Mouse (Mus musculus): ENCODE measurements around the gene Actrt2. TPM values are rescaled to one million over a fixed set of nuclear protein-coding genes. Genes with fewer than 3 reads are reported as not detected.

Actrt2 gene
- polyA plus RNA-seq, 1 experiment from 2014 or later: not detected

- H3K4me2 ChIP-seq (replicated peaks; ENCODE audit: low read depth, low read length): no peak overlapping the region
- 89% methylated on average over 7 of the region's 7 CpGs for WGBS
Measured at GRCm38 (mm10) chr4:154702931-154703330, 35.3 kb upstream of the Actrt2 start.

DNA sequence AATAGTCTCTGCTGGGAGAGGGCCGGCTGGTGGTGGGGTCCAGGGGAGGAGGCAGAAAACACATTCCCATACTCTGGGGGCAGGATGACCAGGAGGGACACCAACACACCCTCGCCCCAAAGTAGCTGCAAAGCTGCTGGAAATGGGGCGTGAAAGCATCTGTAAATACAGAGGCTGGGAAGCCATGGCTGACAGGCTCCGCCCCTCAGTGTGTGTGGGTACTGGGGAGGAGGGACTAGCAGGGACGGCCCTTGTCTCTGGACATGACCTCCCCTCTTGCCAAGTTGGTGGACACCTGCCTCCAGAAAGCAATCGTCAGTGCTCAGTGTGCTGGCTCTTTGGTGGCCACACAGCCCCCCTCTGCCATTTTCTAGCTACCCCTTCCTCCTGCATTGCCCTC lies 34.5 kb upstream of the Actrt2 start:
- peaks cover 7% of the 10 kb centered on the region for H3K4me1 ChIP-seq (ENCODE audit: insufficient read depth, low read length)
- no peaks in the 10 kb centered on the region for H3K36me3 ChIP-seq (ENCODE audit: insufficient read depth, low read length)
- H3K4me3 ChIP-seq (ENCODE audit: low read length): no peak overlapping the region
- peaks cover 6% of the 10 kb centered on the region; the same call in 1 of the 2 replicates for H3K27me3 ChIP-seq (ENCODE audit: insufficient read depth, low read length)
- WGBS: 45% methylated on average over 6 of the region's 6 CpGs
- no peak overlapping the region for H3K4me2 ChIP-seq (replicated peaks; ENCODE audit: low read depth, low read length)
- no peak overlapping the region for H3K27ac ChIP-seq (ENCODE audit: low read length)
- H3K9me3 ChIP-seq (ENCODE audit: low read length): no peaks in the 10 kb centered on the region
- no peak for ATAC-seq (ENCODE audit: low FRiP score, low TSS enrichment)
- no peak overlapping the region for H3K9ac ChIP-seq (replicated peaks; ENCODE audit: low read length)

More at GRCm38 (mm10) chr4:154702931-154703330, 35.3 kb upstream of the Actrt2 start:
- ATAC-seq (ENCODE audit: low FRiP score, low TSS enrichment): no peak
- peaks cover 7% of the 10 kb centered on the region for H3K4me1 ChIP-seq (ENCODE audit: insufficient read depth, low read length)
- no peak overlapping the region for H3K4me3 ChIP-seq (ENCODE audit: low read length)
- H3K36me3 ChIP-seq (ENCODE audit: insufficient read depth, low read length): no peaks in the 10 kb centered on the region
- H3K27ac ChIP-seq (ENCODE audit: low read length): no peak overlapping the region
- H3K9me3 ChIP-seq (ENCODE audit: low read length): no peaks in the 10 kb centered on the region
- H3K9ac ChIP-seq (replicated peaks; ENCODE audit: low read length): no peak overlapping the region
- peaks cover 6% of the 10 kb centered on the region; the same call in 1 of the 2 replicates for H3K27me3 ChIP-seq (ENCODE audit: insufficient read depth, low read length)

DNA sequence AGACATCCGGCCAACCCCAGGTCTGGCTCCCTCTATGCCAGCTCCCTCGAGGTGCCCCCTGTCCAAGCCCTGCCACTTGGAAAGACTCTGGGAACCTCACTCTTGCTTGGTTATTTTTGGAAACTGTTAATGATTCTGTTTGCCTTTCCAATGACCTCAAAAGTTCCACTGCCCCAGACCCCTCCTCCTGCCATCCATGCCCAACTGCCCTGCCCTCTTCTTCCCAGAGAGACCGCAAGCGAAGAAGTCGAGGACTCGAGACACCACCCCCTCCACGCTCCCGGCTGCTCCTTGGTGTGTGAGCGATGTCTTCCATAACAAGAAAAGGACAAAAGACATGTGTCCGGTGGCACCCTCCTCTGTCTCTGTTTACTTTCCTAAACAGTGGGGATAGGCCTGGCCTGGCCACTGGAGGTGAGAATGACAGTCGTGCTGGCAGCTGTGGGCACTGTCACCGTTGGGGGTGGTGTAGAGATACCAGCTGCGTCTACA lies 33.3 kb upstream of the Actrt2 start:
- ATAC-seq (ENCODE audit: low FRiP score, low TSS enrichment): no peak
- peaks cover 7% of the 10 kb centered on the region for H3K4me1 ChIP-seq (ENCODE audit: insufficient read depth, low read length)

GRCm38 (mm10) chr4:154700436-154700835 lies 32.8 kb upstream of the Actrt2 start:
- no peak overlapping the region for H3K4me2 ChIP-seq (replicated peaks; ENCODE audit: low read depth, low read length)
- H3K27me3 ChIP-seq (ENCODE audit: insufficient read depth, low read length): peaks cover 6% of the 10 kb centered on the region; the same call in 1 of the 2 replicates
- no peak overlapping the region for H3K4me3 ChIP-seq (ENCODE audit: low read length)
- H3K9me3 ChIP-seq (ENCODE audit: low read length): no peaks in the 10 kb centered on the region
- ATAC-seq (ENCODE audit: low FRiP score, low TSS enrichment): no peak
- no peaks in the 10 kb centered on the region for H3K36me3 ChIP-seq (ENCODE audit: insufficient read depth, low read length)
- no peak overlapping the region for H3K27ac ChIP-seq (ENCODE audit: low read length)
- WGBS: 90% methylated on average over 6 of the region's 6 CpGs
- H3K4me1 ChIP-seq (ENCODE audit: insufficient read depth, low read length): peaks cover 7% of the 10 kb centered on the region
- H3K9ac ChIP-seq (replicated peaks; ENCODE audit: low read length): no peak overlapping the region

More for the DNA sequence above, 33.3 kb upstream of the Actrt2 start:
- 84% methylated on average over 13 of the region's 13 CpGs for whole genome bisulfite sequencing
- no peak overlapping the region for H3K4me2 ChIP-seq (replicated peaks; ENCODE audit: low read depth, low read length)
- no peak overlapping the region for H3K4me3 ChIP-seq (ENCODE audit: low read length)
- H3K27ac ChIP-seq (ENCODE audit: low read length): no peak overlapping the region
- no peak overlapping the region for H3K9ac ChIP-seq (replicated peaks; ENCODE audit: low read length)
- peaks cover 6% of the 10 kb centered on the region; the same call in 1 of the 2 replicates for H3K27me3 ChIP-seq (ENCODE audit: insufficient read depth, low read length)
- H3K9me3 ChIP-seq (ENCODE audit: low read length): no peaks in the 10 kb centered on the region
- H3K36me3 ChIP-seq (ENCODE audit: insufficient read depth, low read length): no peaks in the 10 kb centered on the region

- H3K4me3 ChIP-seq (ENCODE audit: low read length): no peak overlapping the region
- 87% methylated on average over 8 of the region's 8 CpGs for WGBS
- no peak for ATAC-seq (ENCODE audit: low FRiP score, low TSS enrichment)
Measured at GRCm38 (mm10) chr4:154699236-154699635, 31.6 kb upstream of the Actrt2 start.

DNA sequence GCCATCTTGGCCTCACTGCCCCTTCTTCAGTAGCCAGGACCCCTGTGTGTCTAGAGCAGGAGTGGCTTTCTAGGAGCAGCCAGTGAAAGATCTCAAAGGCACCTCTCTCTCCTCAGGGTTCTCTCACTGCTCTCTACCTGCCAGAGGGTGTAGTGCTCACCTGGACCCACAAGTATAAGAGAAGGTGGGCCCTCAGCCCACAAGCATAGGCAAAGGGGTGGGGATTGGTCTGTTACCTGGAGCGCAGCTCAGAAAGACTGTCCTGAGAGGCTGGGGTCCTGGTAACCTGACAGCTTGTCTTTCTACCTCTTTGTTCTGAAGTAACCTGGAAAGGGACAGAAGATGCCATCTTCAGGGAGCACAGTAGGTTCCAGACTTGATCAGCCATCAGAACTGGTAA lies 31.0 kb upstream of the Actrt2 start:
- H3K4me1 ChIP-seq (ENCODE audit: insufficient read depth, low read length): peaks cover 4% of the 10 kb centered on the region
- H3K27ac ChIP-seq (ENCODE audit: low read length): no peak overlapping the region
- no peaks in the 10 kb centered on the region; the same call in 1 of the 2 replicates for H3K27me3 ChIP-seq (ENCODE audit: insufficient read depth, low read length)
- H3K4me3 ChIP-seq (ENCODE audit: low read length): no peak overlapping the region
- H3K9me3 ChIP-seq (ENCODE audit: low read length): no peaks in the 10 kb centered on the region
- no peak overlapping the region for H3K9ac ChIP-seq (replicated peaks; ENCODE audit: low read length)
- H3K4me2 ChIP-seq (replicated peaks; ENCODE audit: low read depth, low read length): no peak overlapping the region
- no peaks in the 10 kb centered on the region for H3K36me3 ChIP-seq (ENCODE audit: insufficient read depth, low read length)
- no peak for ATAC-seq (ENCODE audit: low FRiP score, low TSS enrichment)
- 100% methylated on average over 1 of the region's 1 CpGs for WGBS

More at GRCm38 (mm10) chr4:154699236-154699635, 31.6 kb upstream of the Actrt2 start:
- H3K4me2 ChIP-seq (replicated peaks; ENCODE audit: low read depth, low read length): no peak overlapping the region
- no peaks in the 10 kb centered on the region; the same call in 1 of the 2 replicates for H3K27me3 ChIP-seq (ENCODE audit: insufficient read depth, low read length)
- H3K36me3 ChIP-seq (ENCODE audit: insufficient read depth, low read length): no peaks in the 10 kb centered on the region
- no peak overlapping the region for H3K9ac ChIP-seq (replicated peaks; ENCODE audit: low read length)
- H3K4me1 ChIP-seq (ENCODE audit: insufficient read depth, low read length): peaks cover 7% of the 10 kb centered on the region
- H3K27ac ChIP-seq (ENCODE audit: low read length): no peak overlapping the region
- H3K9me3 ChIP-seq (ENCODE audit: low read length): no peaks in the 10 kb centered on the region

DNA sequence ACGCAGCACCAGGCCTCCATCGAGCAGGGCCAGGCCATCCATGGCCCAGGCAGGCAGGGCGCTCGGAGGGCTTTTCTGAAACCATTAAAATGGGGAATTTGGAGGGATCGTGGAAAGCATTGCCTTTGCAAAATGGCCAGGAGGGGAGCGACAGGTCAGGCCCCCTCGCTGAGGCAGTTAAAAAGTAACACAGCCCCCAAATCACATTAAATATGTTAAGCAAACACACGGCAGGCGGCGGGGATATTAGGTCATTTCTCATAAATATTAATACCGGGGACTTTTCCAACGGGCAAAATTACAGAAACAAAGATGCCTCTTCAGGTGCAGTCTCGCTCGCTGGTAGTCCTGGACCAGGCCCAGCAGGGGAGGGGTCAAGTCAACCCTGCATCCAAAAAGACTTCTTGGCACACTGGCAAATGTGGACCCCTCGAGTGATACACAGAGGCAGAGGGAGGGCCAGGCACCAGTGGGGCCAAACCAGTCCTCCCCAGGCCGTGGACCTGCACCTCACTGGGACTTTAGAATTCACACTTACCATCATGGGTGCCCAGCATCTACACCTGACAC lies 30.4 kb upstream of the Actrt2 start:
- Histone ChIP-seq H3K4me1 (ENCODE audit: insufficient read depth, low read length) (no peaks in the 10 kb centered on the region), H3K9ac (replicated peaks; ENCODE audit: low read length) (no peak overlapping the region), H3K27ac (ENCODE audit: low read length) (no peak overlapping the region), H3K36me3 (ENCODE audit: insufficient read depth, low read length) (no peaks in the 10 kb centered on the region), H3K4me2 (replicated peaks; ENCODE audit: low read depth, low read length) (no peak overlapping the region), H3K4me3 (ENCODE audit: low read length) (no peak overlapping the region), H3K27me3 (ENCODE audit: insufficient read depth, low read length) (no peaks in the 10 kb centered on the region; the same call in 1 of the 2 replicates), H3K9me3 (ENCODE audit: low read length) (no peaks in the 10 kb centered on the region)
- no peak for ATAC-seq (ENCODE audit: low FRiP score, low TSS enrichment)
- 77% methylated on average over 16 of the region's 16 CpGs for WGBS

DNA sequence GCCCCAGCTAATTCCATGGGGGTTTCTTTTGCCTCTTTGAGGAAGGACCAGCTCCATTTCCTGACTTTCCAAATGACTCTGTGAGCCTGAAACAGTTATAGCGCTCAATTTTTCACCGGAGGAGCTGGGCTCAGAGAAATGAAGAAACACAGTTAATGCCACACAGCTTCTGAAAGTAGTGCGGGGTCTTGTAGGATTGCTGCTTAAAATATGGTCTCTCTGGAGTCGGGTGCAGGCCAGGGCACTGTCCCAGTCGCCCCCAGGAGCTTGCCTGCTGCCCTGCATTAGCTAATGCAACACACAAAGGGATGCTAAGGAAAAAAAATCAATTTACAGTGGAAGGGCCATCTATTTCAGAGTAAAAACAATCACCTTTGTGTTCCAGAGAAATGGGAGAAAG lies 29.8 kb upstream of the Actrt2 start:
- no peaks in the 10 kb centered on the region for H3K4me1 ChIP-seq (ENCODE audit: insufficient read depth, low read length)
- ATAC-seq (ENCODE audit: low FRiP score, low TSS enrichment): no peak
- WGBS: 76% methylated on average over 5 of the region's 5 CpGs

DNA sequence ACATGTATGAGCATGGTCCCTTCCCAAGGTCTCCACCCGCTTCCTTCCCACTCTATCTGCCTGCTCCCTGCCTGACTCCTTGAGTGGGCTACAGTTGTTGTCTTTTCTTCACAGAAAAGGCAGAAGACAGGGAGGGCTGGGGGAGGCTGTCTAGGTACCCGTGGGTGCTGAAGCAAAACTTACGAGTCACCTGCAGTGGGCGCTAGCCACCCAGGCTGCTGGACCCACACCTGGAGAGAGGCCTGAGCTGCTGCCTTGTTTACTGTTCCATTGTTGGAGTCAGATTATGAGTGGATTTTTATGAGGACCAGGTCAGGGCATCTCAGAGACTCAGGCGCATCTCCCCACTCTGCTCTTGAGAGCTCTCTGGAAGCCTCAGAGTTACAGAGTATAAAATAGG lies 28.9 kb upstream of the Actrt2 start:
- no peak for ATAC-seq (ENCODE audit: low FRiP score, low TSS enrichment)
- Histone ChIP-seq H3K36me3 (ENCODE audit: insufficient read depth, low read length) (no peaks in the 10 kb centered on the region), H3K4me2 (replicated peaks; ENCODE audit: low read depth, low read length) (no peak overlapping the region), H3K4me1 (ENCODE audit: insufficient read depth, low read length) (no peaks in the 10 kb centered on the region), H3K9ac (replicated peaks; ENCODE audit: low read length) (no peak overlapping the region), H3K27ac (ENCODE audit: low read length) (no peak overlapping the region), H3K9me3 (ENCODE audit: low read length) (no peaks in the 10 kb centered on the region), H3K27me3 (ENCODE audit: insufficient read depth, low read length) (no peaks in the 10 kb centered on the region), H3K4me3 (ENCODE audit: low read length) (no peak overlapping the region)
- WGBS: 67% methylated on average over 5 of the region's 5 CpGs

More for the DNA sequence above, 29.8 kb upstream of the Actrt2 start:
- no peak overlapping the region for H3K27ac ChIP-seq (ENCODE audit: low read length)
- no peak overlapping the region for H3K4me3 ChIP-seq (ENCODE audit: low read length)
- no peaks in the 10 kb centered on the region for H3K36me3 ChIP-seq (ENCODE audit: insufficient read depth, low read length)
- no peaks in the 10 kb centered on the region; the same call in 1 of the 2 replicates for H3K27me3 ChIP-seq (ENCODE audit: insufficient read depth, low read length)
- H3K9ac ChIP-seq (replicated peaks; ENCODE audit: low read length): no peak overlapping the region
- H3K4me2 ChIP-seq (replicated peaks; ENCODE audit: low read depth, low read length): no peak overlapping the region
- H3K9me3 ChIP-seq (ENCODE audit: low read length): no peaks in the 10 kb centered on the region

DNA sequence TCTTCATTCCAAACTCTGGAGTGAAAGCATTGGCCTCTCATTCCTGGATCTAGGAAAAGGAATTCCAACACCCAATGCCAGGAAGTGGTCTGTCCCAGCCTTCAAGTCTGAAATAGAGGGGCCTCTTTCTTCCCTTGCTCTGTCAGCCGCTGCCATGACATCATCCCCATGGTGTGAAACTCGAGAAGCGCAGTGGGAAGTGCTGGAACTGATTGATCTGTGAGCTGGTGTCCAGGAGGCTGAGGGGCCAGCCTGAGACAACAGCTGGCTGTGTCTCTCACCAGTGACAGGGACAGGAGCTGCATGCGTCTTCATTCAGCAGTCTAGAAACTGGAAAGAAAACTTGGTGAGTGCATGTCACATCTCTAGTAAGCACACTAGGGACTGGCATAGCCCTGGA lies 28.5 kb upstream of the Actrt2 start:
- H3K9ac ChIP-seq (replicated peaks; ENCODE audit: low read length): no peak overlapping the region
- H3K9me3 ChIP-seq (ENCODE audit: low read length): no peaks in the 10 kb centered on the region
- no peaks in the 10 kb centered on the region for H3K4me1 ChIP-seq (ENCODE audit: insufficient read depth, low read length)
- WGBS: 12% methylated on average over 4 of the region's 4 CpGs
- H3K27ac ChIP-seq (ENCODE audit: low read length): no peak overlapping the region
- no peak for ATAC-seq (ENCODE audit: low FRiP score, low TSS enrichment)
- H3K36me3 ChIP-seq (ENCODE audit: insufficient read depth, low read length): no peaks in the 10 kb centered on the region
- H3K27me3 ChIP-seq (ENCODE audit: insufficient read depth, low read length): no peaks in the 10 kb centered on the region
- H3K4me2 ChIP-seq (replicated peaks; ENCODE audit: low read depth, low read length): no peak overlapping the region
- no peak overlapping the region for H3K4me3 ChIP-seq (ENCODE audit: low read length)

All from kidney, embryonic 16.5 days (tissue).